Mouse (Mus musculus) MEL (cell line): ENCODE measurements around the gene Gnb5.

ENCODE experiments used
- CHD1 ChIP-seq: IDR thresholded peaks from 2 replicates; pipeline ENCODE4 v1.6.1; 2012; ENCODE audit warnings: low read depth, mild to moderate bottlenecking, inconsistent platforms, low read length, improper control_type of control experiment
- CTCF ChIP-seq, 3 experiments: IDR thresholded peaks in 2 of 3; conservative IDR thresholded peaks in 1 of 3; 2 replicates each; pipeline ENCODE4 v1.5.1; 2011 to 2012; ENCODE audit warnings: low read length in 3 of 3, low read depth in 2 of 3, mild to moderate bottlenecking in 2 of 3, improper control_type of control experiment in 1 of 3, inconsistent platforms in 1 of 3, mixed read lengths in 1 of 3, moderate library complexity in 1 of 3; ENCODE audit not compliant: control insufficient read depth in 1 of 3, insufficient read depth in 1 of 3, poor library complexity in 1 of 3, severe bottlenecking in 1 of 3
- MAZ ChIP-seq: IDR thresholded peaks from 2 replicates; pipeline ENCODE4 v1.6.1; 2012; ENCODE audit warnings: low read depth, mild to moderate bottlenecking, inconsistent platforms, low read length, improper control_type of control experiment
- RCOR1 ChIP-seq: IDR thresholded peaks from 2 replicates; pipeline ENCODE4 v1.6.1; 2012; ENCODE audit warnings: low read depth, mild to moderate bottlenecking, inconsistent platforms, low read length, improper control_type of control experiment

GRCm38 (mm10) chr9:75366191-75366590, 60.1 kb downstream of the Gnb5 start:
- TF ChIP-seq CTCF (IDR thresholded peaks at IDR 0.05 in 2 of 3, conservative IDR thresholded peaks at IDR 0.05 in 1 of 3; ENCODE audit: control insufficient read depth in 1 of 3, insufficient read depth in 1 of 3, low read depth in 2 of 3, low read length in 3 of 3, poor library complexity in 1 of 3, severe bottlenecking in 1 of 3) (no peak), RCOR1 (no peak), CHD1 (no peak), MAZ (no peak)
